Mouse (Mus musculus): Measurements from ENCODE around the gene Blcap. TPM values are rescaled to one million over a fixed set of nuclear protein-coding genes. Genes with fewer than 3 reads are reported as not detected.
"Not testable (repeated sequence)": the region's sequence is repeated elsewhere in the genome, so short reads cannot be mapped to it uniquely, and the experiment has no call there.

The Blcap gene
- polyA plus RNA-seq, 1 experiment from 2014 or later: 110 TPM

- DNase-seq (ENCODE audit: low spot score, missing footprints): peak; percentile 75
- ATAC-seq (ENCODE audit: low FRiP score); H3K36me3 ChIP-seq (ENCODE audit: control insufficient read depth, insufficient read depth, low read length); H3K9ac ChIP-seq (ENCODE audit: low read length); H3K4me2 ChIP-seq; H3K27ac ChIP-seq (ENCODE audit: low read depth, low read length); H3K4me3 ChIP-seq (ENCODE audit: low read depth, low read length); H3K4me1 ChIP-seq (ENCODE audit: control insufficient read depth, insufficient read depth, low read length); H3K27me3 ChIP-seq (ENCODE audit: control insufficient read depth, insufficient read depth, low read length); H3K9me3 ChIP-seq (ENCODE audit: control insufficient read depth, low read length): not testable (repeated sequence)
- WGBS: 21% methylated on average over 6 of the region's 7 CpGs
These were observed 14.3 kb upstream of the Blcap start for GRCm38 (mm10) chr2:157585351-157585750.

- no peaks in the 10 kb centered on the region for H3K4me1 ChIP-seq (ENCODE audit: control insufficient read depth, insufficient read depth, low read length)
- DNase-seq (ENCODE audit: low spot score, missing footprints) (peak; percentile 47), ATAC-seq (ENCODE audit: low FRiP score) (no peak)
- H3K4me2 ChIP-seq: no peak overlapping the region
- no peak overlapping the region for H3K9ac ChIP-seq (ENCODE audit: low read length)
- H3K4me3 ChIP-seq (ENCODE audit: low read depth, low read length): no peak overlapping the region
- H3K36me3 ChIP-seq (ENCODE audit: control insufficient read depth, insufficient read depth, low read length): no peaks in the 10 kb centered on the region
- no peaks in the 10 kb centered on the region for H3K27me3 ChIP-seq (ENCODE audit: control insufficient read depth, insufficient read depth, low read length)
- no peak overlapping the region for H3K27ac ChIP-seq (ENCODE audit: low read depth, low read length)
- H3K9me3 ChIP-seq (ENCODE audit: control insufficient read depth, low read length): no peaks in the 10 kb centered on the region
- 81% methylated on average over 2 of the region's 2 CpGs for WGBS
These were observed 1.7 kb upstream of the Blcap start for GRCm38 (mm10) chr2:157572786-157573185.

GRCm38 (mm10) chr2:157569796-157570485 is 1.1 kb downstream of the Blcap start:
- Histone ChIP-seq H3K4me1 (ENCODE audit: control insufficient read depth, insufficient read depth, low read length) (peaks cover 8% of the 10 kb centered on the region), H3K9ac (ENCODE audit: low read length) (no peak overlapping the region), H3K9me3 (ENCODE audit: control insufficient read depth, low read length) (no peaks in the 10 kb centered on the region), H3K27me3 (ENCODE audit: control insufficient read depth, insufficient read depth, low read length) (no peaks in the 10 kb centered on the region), H3K4me3 (ENCODE audit: low read depth, low read length) (no peak overlapping the region), H3K36me3 (ENCODE audit: control insufficient read depth, insufficient read depth, low read length) (no peaks in the 10 kb centered on the region), H3K4me2 (no peak overlapping the region), H3K27ac (ENCODE audit: low read depth, low read length) (no peak overlapping the region)
- ATAC-seq (ENCODE audit: low FRiP score): no peak
- 80% methylated on average over 9 of the region's 9 CpGs for WGBS
- peak; percentile 72 for DNase-seq (ENCODE audit: low spot score, missing footprints)

GRCm38 (mm10) chr2:157568881-157569280 is 2.2 kb downstream of the Blcap start:
- Histone ChIP-seq H3K4me2 (no peak overlapping the region), H3K4me3 (ENCODE audit: low read depth, low read length) (no peak overlapping the region), H3K27ac (ENCODE audit: low read depth, low read length) (no peak overlapping the region), H3K9ac (ENCODE audit: low read length) (no peak overlapping the region), H3K9me3 (ENCODE audit: control insufficient read depth, low read length) (no peaks in the 10 kb centered on the region), H3K4me1 (ENCODE audit: control insufficient read depth, insufficient read depth, low read length) (peaks cover 12% of the 10 kb centered on the region), H3K27me3 (ENCODE audit: control insufficient read depth, insufficient read depth, low read length) (no peaks in the 10 kb centered on the region), H3K36me3 (ENCODE audit: control insufficient read depth, insufficient read depth, low read length) (no peaks in the 10 kb centered on the region)
- WGBS: 41% methylated on average over 2 of the region's 2 CpGs
- peak; percentile 75 for DNase-seq (ENCODE audit: low spot score, missing footprints)
- ATAC-seq (ENCODE audit: low FRiP score): no peak

- peaks cover 12% of the 10 kb centered on the region for H3K4me1 ChIP-seq (ENCODE audit: control insufficient read depth, insufficient read depth, low read length)
- no peak for ATAC-seq (ENCODE audit: low FRiP score)
- 90% methylated on average over 11 of the region's 11 CpGs for WGBS
These were observed 3.7 kb downstream of the Blcap start for GRCm38 (mm10) chr2:157567235-157567961.

GRCm38 (mm10) chr2:157566260-157566952 is 4.7 kb downstream of the Blcap start:
- Histone ChIP-seq H3K9me3 (ENCODE audit: control insufficient read depth, low read length) (peaks cover 5% of the 10 kb centered on the region), H3K9ac (ENCODE audit: low read length) (peak overlapping the region; percentile 91), H3K27me3 (ENCODE audit: control insufficient read depth, insufficient read depth, low read length) (no peaks in the 10 kb centered on the region), H3K27ac (ENCODE audit: low read depth, low read length) (peak overlapping the region; percentile 78), H3K36me3 (ENCODE audit: control insufficient read depth, insufficient read depth, low read length) (peaks cover 8% of the 10 kb centered on the region), H3K4me1 (ENCODE audit: control insufficient read depth, insufficient read depth, low read length) (peaks cover 16% of the 10 kb centered on the region), H3K4me2 (peak overlapping the region; percentile 75), H3K4me3 (ENCODE audit: low read depth, low read length) (peak overlapping the region; percentile 98)
- 1% methylated on average over 36 of the region's 36 CpGs for WGBS
- ATAC-seq (ENCODE audit: low FRiP score) (peak; percentile 79), DNase-seq (ENCODE audit: low spot score, missing footprints) (peak; percentile 99)

More at GRCm38 (mm10) chr2:157567235-157567961, 3.7 kb downstream of the Blcap start:
- DNase-seq (ENCODE audit: low spot score, missing footprints): peak; percentile 83
- Histone ChIP-seq H3K27ac (ENCODE audit: low read depth, low read length) (no peak overlapping the region), H3K9me3 (ENCODE audit: control insufficient read depth, low read length) (no peaks in the 10 kb centered on the region), H3K27me3 (ENCODE audit: control insufficient read depth, insufficient read depth, low read length) (no peaks in the 10 kb centered on the region), H3K4me3 (ENCODE audit: low read depth, low read length) (peak overlapping the region; percentile 98; the same call in 1 of the 2 replicates), H3K9ac (ENCODE audit: low read length) (peak overlapping the region; percentile 91; the same call in 1 of the 2 replicates), H3K4me2 (peak overlapping the region; percentile 75), H3K36me3 (ENCODE audit: control insufficient read depth, insufficient read depth, low read length) (no peaks in the 10 kb centered on the region)

- Histone ChIP-seq H3K4me2 (peak overlapping the region; percentile 75), H3K27me3 (ENCODE audit: control insufficient read depth, insufficient read depth, low read length) (no peaks in the 10 kb centered on the region), H3K4me1 (ENCODE audit: control insufficient read depth, insufficient read depth, low read length) (peaks cover 18% of the 10 kb centered on the region), H3K4me3 (ENCODE audit: low read depth, low read length) (peak overlapping the region; percentile 98), H3K27ac (ENCODE audit: low read depth, low read length) (peak overlapping the region; percentile 78), H3K36me3 (ENCODE audit: control insufficient read depth, insufficient read depth, low read length) (peaks cover 12% of the 10 kb centered on the region), H3K9ac (ENCODE audit: low read length) (peak overlapping the region; percentile 91), H3K9me3 (ENCODE audit: control insufficient read depth, low read length) (peaks cover 10% of the 10 kb centered on the region)
- peak; percentile 18 for ATAC-seq (ENCODE audit: low FRiP score)
- under 1% methylated on average over 32 of the region's 35 CpGs for WGBS
- no peak for DNase-seq (ENCODE audit: low spot score, missing footprints)
These were observed 5.2 kb downstream of the Blcap start for GRCm38 (mm10) chr2:157565898-157566259.

GRCm38 (mm10) chr2:157565446-157565845 is 5.6 kb downstream of the Blcap start:
- Histone ChIP-seq H3K27me3 (ENCODE audit: control insufficient read depth, insufficient read depth, low read length) (no peaks in the 10 kb centered on the region), H3K9ac (ENCODE audit: low read length) (peak overlapping the region; percentile 91), H3K4me3 (ENCODE audit: low read depth, low read length) (peak overlapping the region; percentile 98), H3K4me1 (ENCODE audit: control insufficient read depth, insufficient read depth, low read length) (peaks cover 18% of the 10 kb centered on the region), H3K36me3 (ENCODE audit: control insufficient read depth, insufficient read depth, low read length) (peaks cover 12% of the 10 kb centered on the region), H3K9me3 (ENCODE audit: control insufficient read depth, low read length) (peaks cover 10% of the 10 kb centered on the region), H3K4me2 (peak overlapping the region; percentile 75), H3K27ac (ENCODE audit: low read depth, low read length) (no peak overlapping the region)
- ATAC-seq (ENCODE audit: low FRiP score): no peak
- DNase-seq (ENCODE audit: low spot score, missing footprints): peak; percentile 89
- WGBS: 9% methylated on average over 13 of the region's 13 CpGs

Data from midbrain, embryonic 11.5 days (tissue).